In the genomic region with DNA sequence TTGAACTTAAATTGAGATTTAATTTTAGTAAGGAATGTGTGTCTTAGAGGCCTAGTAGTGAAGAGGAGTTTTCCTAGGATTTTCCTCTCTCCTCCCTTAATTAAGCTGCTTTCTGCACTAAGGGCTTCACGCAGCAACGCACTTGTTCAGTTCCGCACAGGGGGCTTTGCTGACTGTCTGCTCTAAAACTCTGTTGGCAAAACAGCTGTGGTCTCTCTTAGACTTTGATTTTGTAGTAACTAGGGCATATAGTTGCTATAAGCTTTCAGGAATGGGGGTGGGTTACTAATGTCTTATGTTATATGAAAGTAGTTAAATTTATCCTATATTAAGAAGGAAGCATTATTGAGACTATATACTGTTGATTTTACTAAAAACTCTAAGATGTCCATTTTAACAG, we compare ENCODE assay signal across 2 mouse cellular contexts.
A peak's percentile ranks its signal among the peaks of the same experiment; 100 is the strongest.
TF ChIP-seq lines count a peak whose summit lies in the region.

No protein-coding gene starts in this region.

TF ChIP-seq in CH12.LX, 34 proteins besides CTCF, POLR2A, EP300 and RAD21:
- TF ChIP-seq ZMIZ1 (IDR thresholded peaks at IDR 0.05; ENCODE audit: low read depth, low read length) (peak; percentile 71), POLR2AphosphoS2 (IDR thresholded peaks at IDR 0.05; ENCODE audit: low read depth, low read length) (peak; percentile 23; the same call in 1 of the 2 replicates), USF1 (IDR thresholded peaks at IDR 0.05; ENCODE audit: low read depth, low read length) (no peak), CHD1 (IDR thresholded peaks at IDR 0.05; ENCODE audit: low read depth, low read length) (peak; percentile 80; the same call in 1 of the 2 replicates)

TF ChIP-seq in MEL, 35 proteins besides CTCF, POLR2A, EP300 and RAD21:
- no peak for TF ChIP-seq MXI1 (IDR thresholded peaks at IDR 0.05; ENCODE audit: low read depth, low read length)
- TF ChIP-seq MYC (IDR thresholded peaks at IDR 0.05; ENCODE audit: low read depth, low read length): no peak
- TF ChIP-seq MAZ (IDR thresholded peaks at IDR 0.05; ENCODE audit: low read depth, low read length): no peak
- TF ChIP-seq SMC3 (IDR thresholded peaks at IDR 0.05; ENCODE audit: low read depth, low read length): no peak
- TF ChIP-seq TBP (IDR thresholded peaks at IDR 0.05; ENCODE audit: low read depth, low read length): no peak
- TF ChIP-seq ZC3H11A (IDR thresholded peaks at IDR 0.05; ENCODE audit: low read depth, low read length): no peak
- no peak for TF ChIP-seq HCFC1 (IDR thresholded peaks at IDR 0.05; ENCODE audit: low read depth, low read length)
- TF ChIP-seq E2F4 (IDR thresholded peaks at IDR 0.05; ENCODE audit: borderline replicate concordance, low read depth, low read length): no peak
- TF ChIP-seq MEF2A (IDR thresholded peaks at IDR 0.05; ENCODE audit: extremely low read depth, insufficient replicate concordance, low read depth, low read length, poor library complexity, severe bottlenecking): no peak
- TF ChIP-seq TCF12 (IDR thresholded peaks at IDR 0.05; ENCODE audit: low read depth, low read length): no peak
- TF ChIP-seq CHD2 (IDR thresholded peaks at IDR 0.05; ENCODE audit: low read length): no peak
TF ChIP-seq in MEL: peak in this region for 0.
